Mouse (Mus musculus) MN1 (cell line): ENCODE measurements around the gene Gm45713.
A peak's percentile ranks its signal among the peaks of the same experiment; 100 is the strongest.

Source experiments
- DNase-seq: peaks from one replicate; pipeline ENCODE4 v3.0.0-alpha.2; 2016; ENCODE audit warnings: low spot score

The Gm45713 gene

DNA sequence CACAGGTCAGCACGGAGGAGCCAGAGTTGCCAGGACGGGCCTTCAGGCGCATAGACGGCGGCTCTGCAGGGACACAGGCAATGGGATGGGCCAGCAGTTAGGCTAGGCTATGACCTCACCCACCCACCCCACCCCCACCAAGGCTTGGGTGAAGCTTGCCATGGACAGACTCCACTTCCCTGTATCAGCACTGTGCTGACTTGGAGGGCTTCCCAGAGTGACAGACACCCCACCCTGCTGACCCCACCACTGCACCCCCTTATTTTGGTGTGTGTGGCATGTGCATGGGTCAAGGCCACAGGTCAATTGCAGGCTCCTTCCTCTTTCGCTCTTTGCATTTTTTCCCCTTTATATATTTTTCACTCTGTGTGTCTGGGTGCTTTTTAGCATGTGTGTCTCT, 40.7 kb downstream of the Gm45713 start:
- no peak for DNase-seq

DNA sequence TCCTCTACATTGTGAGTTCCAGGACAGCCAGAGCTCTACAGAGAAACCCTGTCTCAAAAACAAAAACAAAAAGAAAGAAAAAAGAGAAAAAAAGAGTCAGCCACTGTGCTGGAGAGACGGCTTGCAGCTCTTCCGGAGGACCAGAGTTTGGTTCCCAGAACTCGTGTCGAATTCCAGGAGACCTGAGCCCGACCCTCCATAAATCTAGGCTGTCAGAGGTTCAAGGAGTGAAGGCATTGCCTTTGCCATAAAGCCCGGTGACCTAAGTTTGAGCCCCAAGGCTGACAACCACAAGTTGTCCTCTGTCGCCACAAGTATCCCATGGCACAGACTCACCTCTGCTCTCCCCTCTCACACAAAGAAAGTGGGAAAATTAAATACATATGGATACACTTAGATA, 41.9 kb downstream of the Gm45713 start:
- no peak for DNase-seq

DNA sequence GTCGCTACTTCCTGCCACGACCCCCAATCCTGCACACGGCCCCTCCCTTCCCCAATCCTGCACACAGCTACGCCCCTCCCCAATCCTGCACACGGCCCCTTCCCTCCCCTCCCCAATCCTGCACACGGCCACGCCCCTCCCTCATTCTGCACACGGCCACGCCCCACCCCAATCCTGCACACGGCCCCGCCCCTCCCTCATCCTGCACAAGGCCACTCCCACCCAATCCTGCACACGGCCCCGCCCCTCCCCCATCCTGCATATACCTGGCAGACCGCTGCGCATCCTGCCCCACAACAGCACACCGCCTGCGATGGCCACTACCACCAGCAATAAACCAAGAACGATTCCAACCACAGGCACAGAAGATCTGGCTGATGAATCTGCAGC, 42.5 kb downstream of the Gm45713 start:
- DNase-seq = no peak

DNA sequence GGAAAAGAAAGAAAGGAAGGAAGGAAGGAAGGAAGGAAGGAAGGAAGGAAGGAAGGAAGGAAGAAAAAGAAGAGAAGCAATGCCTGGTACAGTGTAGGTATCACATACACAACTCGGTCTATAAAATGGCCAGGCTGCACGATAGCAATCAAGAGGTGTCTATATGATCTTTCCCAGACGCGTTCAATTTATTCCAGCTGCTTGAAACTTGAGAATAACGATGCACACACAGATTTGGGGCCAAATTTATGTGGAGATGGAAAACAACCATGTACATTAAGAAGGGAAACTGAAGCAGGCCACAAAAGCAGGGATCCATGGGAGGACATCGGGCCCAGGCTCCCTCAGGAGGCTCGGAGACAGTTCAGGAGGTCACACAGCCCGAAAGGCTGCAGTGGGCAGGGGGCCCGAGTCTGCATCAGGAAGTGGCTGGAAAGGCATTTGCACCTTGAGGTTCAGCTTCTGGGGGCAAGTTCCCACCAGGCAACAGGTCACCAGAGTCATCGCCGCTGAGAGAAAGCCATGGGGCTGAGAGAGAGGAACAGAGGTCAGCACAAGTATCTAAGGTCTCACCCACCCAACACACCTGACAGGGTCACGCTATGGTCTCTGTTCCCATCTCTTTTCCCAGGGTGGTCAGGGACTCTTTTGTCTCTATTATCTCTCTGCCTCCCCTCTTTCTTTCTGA, 43.1 kb downstream of the Gm45713 start:
- peak; percentile 37 for DNase-seq

DNA sequence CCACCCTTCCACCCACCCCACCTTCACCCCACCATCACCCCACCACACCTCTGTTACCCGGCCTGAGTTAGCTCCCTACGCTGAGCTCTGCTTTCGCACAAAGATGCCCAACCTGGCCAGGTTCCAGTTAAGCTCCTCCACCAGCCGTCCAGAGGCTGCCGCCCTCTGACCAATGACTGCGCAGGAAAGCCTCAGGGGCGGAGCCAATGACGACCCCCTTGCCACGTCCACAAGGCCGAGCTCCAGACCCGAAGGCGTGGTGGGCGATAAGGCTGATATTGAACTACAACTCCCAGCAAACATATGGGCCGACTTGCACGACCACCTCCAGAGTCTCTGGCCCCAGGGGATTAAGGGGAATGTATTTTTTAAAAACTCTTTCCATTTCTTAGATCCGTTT, 44.0 kb downstream of the Gm45713 start, which contains the start of gene Rcn3:
Gene Rcn3, minus strand, starts transcription at position 174 of the 400 bp plus-strand sequence.
- DNase-seq = peak; percentile 88

DNA sequence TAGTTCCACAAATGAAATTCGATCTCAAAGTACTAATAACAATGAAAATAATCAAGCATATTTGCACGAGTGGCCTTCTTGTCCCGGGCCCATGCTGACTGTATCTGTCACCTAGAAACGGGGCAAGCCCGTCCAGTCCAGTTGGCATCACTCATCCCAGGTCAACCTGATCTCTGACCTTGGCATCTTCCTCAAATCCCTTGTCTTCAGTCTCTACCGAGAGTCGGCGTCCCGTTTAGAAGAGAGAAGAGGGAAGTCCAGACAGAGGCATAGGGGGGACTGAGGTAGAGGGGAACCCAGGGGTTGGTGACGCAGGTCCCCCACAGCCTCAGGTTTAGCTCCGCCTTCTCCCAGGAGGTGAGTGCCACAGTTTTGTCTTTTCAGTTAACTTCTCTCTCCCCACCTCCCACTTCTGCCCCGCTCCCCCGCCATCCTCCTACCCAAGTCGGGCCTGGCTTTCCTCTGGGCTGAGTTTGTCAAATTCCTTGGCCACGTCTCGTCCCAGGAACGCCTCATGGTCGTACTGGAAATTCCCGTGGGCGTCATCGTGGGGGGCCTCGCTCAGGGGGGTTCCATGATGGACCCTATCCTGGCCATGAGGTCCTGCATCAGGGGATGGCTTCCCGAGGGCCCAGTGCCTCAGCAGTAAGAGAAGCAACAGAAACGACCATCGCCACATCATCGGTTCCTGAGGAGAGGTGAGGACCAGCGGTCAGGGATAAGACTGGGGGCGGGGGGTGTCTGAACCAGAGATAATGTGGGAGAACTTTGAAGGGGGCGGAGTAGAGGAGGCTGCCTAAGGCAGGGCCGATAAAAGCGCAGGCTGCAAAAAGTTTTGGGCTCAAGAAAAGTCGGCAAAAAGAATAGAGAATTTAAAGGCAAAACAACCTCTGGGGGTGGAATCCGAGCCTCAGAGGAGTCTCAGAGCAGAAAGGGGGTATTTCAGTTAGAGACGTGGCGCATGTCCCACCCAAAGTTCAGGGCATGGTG, 44.7 kb downstream of the Gm45713 start:
- no peak for DNase-seq

DNA sequence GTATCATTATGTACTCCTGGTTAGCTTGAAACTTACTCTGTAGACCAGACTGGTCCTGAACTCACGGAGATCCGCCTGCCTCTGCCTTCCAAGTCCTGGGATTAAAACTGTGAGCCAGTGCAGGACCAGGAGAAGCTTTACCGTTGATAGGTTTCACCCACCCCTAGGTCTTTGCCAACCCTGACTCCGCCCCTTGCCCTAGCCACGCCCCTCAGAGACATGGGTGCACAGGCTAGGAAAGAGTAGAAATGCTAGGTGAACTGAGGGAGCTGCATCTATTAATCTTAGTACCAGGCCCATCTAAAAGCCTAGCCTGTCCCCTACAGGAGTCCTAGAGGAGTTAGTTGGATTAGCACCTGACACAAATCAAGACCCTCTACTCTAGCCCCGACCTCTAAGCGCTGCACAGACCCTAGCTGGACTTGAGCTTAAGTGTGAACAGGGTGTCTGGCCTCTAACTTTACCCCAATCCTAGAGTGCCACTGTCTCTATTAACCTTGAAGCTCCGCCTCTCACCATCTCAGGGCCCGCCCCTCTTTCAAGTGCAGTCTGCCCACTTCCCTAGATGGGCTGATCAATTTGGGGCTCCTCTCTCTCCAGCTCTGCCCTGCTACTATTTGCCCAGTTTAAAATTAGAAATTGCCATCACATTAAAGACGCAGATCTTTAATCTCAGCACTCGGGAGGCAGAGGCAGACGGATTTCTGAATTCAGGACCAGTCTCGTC, 45.6 kb downstream of the Gm45713 start:
- no peak for DNase-seq

DNA sequence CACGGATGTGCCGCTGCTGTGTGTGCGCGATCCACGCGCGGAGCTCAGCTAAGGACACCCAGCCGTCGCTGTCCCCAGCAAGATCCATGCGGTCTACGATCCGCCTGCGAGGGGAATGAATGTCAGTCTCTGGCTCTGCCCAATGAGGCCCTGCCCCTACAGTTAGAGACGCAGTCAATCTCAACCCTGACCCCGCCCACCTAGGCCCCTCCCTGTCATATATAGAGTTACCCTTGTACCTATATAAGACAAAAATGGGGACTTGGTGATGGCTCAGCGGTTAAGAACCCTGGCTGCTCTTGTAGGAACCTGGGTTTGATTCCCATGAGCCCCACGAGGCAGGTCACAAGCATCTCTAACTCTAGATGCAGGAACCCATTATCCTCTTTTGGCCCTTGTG, 47.4 kb downstream of the Gm45713 start:
- DNase-seq = no peak

DNA sequence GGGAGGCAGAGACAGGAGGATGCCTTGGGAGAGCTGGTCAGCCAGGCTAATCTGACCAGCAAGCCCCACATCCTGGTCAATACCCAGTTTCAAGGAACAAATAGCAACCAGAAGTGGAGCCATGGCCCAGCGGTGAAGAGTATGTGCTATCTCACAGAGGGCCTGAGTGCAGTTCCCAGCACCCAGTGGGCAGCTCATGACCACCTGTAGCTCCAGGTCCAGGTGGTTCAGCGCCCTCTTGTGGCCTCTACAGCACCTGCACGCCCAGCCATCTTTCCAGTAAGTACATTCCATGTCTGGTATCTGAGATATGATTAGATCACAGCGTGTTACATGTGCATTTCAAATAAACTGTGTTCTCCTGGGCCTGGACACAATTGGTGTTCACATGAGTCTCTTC, 49.9 kb downstream of the Gm45713 start:
- no peak for DNase-seq

DNA sequence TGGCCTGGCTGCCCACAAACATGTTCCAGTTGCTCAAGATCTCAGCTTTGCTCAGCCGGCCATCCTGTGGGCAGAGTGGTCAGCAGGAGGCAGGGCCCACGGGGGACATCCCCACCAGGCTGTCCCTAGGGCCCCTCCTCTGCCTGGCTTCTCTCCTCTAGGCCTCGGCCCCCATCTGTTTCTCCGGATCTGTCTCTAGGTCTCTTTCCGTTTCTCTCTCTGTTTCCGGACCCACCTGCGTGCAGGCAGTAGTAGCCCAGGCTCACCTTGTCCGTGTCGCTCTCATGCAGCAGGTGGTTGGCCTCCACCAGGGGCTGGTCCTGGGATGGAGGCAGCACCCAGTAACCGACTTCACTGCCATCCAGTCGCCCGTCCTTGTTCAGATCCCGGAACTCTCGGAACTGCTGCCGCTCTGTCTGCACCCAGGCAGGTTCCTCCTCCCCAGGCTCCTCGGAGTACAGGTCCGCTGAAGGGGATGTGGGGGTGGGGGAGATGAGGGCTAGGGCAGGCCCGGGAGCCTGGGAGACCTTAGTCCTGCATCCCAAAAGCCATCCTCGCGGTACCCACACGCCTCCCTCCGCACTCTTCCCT, 52.6 kb downstream of the Gm45713 start:
- DNase-seq = no peak

DNA sequence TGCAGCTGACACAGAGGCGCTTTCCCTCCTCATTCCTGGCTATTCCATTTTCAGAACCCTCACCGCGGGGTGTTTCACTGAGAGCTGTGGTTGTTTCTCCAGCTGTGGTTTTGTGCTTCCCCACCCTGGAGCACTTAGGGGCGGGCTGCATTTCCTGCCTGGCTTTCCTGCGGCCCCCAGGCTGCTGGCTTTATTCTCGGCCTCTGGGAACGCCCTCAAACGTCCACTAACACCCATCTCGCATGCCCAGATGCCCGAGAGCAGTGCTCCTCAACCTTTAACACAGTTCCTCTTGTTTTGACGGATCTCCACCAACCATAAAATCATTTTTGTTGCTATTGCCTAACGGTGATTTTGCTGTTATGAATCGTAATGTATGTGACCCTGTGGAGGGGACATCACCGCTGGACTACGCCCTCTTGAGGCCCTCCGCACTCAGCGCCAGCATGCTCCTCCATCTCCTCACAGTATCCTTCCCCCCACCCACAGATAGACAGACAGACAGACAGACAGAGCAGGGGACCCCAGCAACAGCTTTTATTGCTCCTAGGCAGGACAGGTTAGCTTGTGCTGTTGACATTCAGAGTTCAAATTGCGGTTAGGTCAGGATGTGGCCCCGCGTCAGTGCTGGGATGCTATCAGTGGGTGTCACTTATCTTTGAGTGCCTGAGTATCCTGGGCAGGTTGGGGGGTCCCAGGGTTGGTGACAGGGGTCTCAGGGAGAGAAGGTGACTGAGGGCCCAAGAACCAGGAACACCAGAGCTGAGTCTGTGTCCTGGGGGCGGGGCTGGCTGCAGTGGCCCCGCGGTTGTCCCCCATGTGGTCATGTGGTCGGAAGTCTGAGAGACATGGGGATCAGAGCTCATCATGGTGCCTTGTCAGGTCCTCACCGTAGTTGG, 53.4 kb downstream of the Gm45713 start:
- no peak for DNase-seq

DNA sequence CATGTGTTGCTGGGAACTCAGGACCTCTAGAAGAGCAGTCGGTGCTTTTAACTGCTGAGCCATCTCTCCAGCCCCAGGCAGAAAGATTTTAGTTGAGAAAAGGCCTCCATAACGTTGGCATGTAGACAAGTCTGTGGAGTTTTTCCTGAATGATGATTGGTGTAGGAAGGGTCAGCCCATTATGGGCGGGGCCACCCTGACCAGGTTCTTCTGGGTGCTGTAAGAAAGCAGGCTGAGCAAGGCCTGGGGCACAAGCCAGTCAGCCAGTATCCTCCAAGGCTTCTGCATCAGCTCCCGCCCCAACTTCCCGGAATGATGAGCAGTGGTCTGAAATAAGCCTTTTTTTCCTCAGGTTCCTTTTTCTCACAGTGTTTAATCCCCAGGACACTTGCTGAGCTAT, 55.0 kb downstream of the Gm45713 start:
- no peak for DNase-seq

DNA sequence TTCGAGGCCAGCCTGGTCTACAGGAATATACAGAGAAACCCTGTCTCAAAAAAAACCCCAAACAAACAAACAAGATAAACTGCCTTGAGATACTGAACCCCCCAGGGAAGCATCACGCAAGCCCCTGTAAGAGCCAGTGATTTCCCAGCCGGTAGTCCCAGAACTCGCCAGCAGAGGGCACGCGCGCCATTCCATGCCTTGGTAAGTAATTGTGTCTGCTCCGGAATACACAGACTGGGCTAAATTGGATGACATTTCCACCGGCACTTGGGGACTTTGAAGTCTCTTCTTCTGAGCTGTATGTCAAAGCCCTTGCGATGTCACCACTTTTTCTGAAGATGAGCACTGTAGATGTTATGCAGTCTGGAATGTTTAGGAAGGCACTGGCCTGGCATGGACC, 56.2 kb downstream of the Gm45713 start:
- DNase-seq = peak; percentile 89

DNA sequence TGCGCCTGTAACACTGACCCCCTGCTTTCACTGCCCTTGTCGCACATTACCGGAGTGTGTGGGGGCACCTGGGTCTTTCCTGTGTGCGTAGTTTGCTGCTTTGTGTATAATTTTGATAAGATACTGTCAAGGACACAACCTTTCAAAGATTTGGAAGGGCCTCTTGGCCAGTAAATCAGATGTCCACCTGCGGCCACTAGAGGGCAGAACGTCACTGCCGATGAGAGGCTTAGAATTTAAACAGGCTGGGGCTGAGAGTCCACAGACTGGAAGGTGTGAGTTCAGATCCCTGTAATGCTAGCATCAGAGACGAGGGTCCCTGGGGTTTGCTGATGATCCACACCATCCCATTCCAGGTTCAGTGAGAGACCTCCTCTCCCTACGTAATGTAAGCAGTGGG, 57.5 kb downstream of the Gm45713 start:
- peak; percentile 77 for DNase-seq

DNA sequence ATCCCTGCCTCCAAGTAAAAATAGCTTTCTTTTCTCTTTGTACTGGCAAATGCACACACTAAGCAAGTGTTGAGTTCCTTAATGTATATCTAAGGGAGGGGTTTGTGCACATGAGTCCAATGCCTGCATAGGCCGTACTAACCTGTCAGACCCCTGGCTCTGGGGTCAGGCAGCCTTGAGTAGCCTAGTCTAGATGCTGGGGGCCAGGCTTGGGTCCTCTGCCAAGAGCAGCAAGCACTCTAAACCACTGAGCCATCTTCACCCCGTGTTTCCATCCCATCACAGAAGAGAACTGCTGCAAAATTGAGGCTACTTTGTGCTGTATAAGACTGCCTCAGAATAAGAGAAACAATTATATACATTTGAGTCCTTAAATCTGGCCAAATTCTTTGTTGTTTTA, 58.2 kb downstream of the Gm45713 start:
- DNase-seq = no peak

DNA sequence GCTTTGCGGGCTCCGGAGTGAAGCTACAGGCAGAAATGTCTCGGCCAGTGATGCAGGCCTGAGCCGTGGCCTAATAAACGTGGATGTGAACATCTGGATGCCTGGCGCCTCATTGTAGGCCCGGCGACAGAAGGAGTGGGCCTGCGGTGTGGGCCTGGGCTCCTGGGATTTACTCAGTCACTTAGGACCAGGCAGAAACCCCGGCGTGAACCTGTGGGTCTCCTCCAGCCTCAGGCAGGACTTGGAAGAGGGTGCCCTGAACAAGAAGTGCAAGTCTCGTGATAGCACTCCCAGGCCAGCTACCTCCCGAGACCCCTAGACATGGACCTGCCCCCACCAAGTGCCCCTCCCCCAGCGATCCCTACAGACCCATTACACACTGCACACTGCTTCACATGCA, 58.7 kb downstream of the Gm45713 start:
- DNase-seq = no peak

DNA sequence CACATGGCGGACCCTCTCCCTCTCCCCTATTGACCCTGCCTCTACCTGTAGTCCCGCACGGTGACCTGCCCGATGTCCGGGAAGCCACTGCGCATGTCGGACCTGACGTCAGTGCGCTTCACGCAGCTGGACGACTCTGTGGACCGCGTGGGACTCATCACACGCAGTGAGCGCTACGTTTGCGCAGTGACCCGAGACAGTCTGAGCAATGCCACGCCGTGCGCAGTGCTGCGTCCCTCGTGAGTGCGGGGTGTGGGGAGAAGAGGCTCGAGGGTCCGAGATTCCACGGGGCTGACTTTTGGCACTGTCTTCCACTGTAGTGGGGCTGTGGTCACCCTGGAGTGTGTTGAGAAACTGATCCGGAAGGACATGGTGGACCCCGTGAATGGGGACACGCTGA, 59.5 kb downstream of the Gm45713 start:
- DNase-seq = no peak
